Mouse (Mus musculus) limb, embryonic 13.5 days (tissue): ENCODE results near the gene Tmem237. TPM values are rescaled to one million over a fixed set of nuclear protein-coding genes. Genes with fewer than 3 reads are reported as not detected.

Experiments
- ATAC-seq: fragments of 200-750 bp; cut with Nextera tagmentation; 2 replicates; pipeline ENCODE4 v1.8.0; 2017; ENCODE audit warnings: low read depth, moderate number of reproducible peaks, moderate TSS enrichment; ENCODE audit not compliant: low FRiP score
- H3K27ac ChIP-seq: fragments of 300-500 bp; sonication (generic); 2 replicates; pipeline ENCODE4 v1.5.1; 2015; ENCODE audit warnings: inconsistent platforms, mild to moderate bottlenecking, moderate library complexity
- H3K27me3 ChIP-seq: fragments of 300-500 bp; sonication (generic); 2 replicates; pipeline ENCODE4 v1.6.1; 2015; ENCODE audit warnings: mild to moderate bottlenecking, inconsistent platforms
- H3K36me3 ChIP-seq: fragments of 300-500 bp; sonication (generic); 2 replicates; pipeline ENCODE4 v1.6.1; 2015; ENCODE audit warnings: inconsistent platforms, mild to moderate bottlenecking, moderate library complexity
- H3K4me1 ChIP-seq: fragments of 300-500 bp; sonication (generic); 2 replicates; pipeline ENCODE4 v1.6.1; 2015; ENCODE audit warnings: inconsistent platforms
- H3K4me2 ChIP-seq: fragments of 300-500 bp; sonication (generic); replicated peaks from 2 replicates; pipeline ENCODE4 v1.6.1; 2015; ENCODE audit warnings: inconsistent platforms, mild to moderate bottlenecking, moderate library complexity
- H3K4me3 ChIP-seq: fragments of 300-500 bp; sonication (generic); 2 replicates; pipeline ENCODE4 v1.5.1; 2015; ENCODE audit warnings: moderate library complexity, mild to moderate bottlenecking, inconsistent platforms
- H3K9ac ChIP-seq: fragments of 300-500 bp; sonication (generic); 2 replicates; pipeline ENCODE4 v1.6.1; 2015; ENCODE audit warnings: mild to moderate bottlenecking, inconsistent platforms
- H3K9me3 ChIP-seq: fragments of 300-500 bp; sonication (generic); 2 replicates; pipeline ENCODE4 v1.6.1; 2016; ENCODE audit warnings: inconsistent platforms
- WGBS: fragments of 180-500 bp; shearing (Covaris S2); methylation state at CpG from one replicate; pipeline ENCODE4 v1.1.7; 2015; 5-methylcytosine and 5-hydroxymethylcytosine counted together
- polyA plus RNA-seq: library from polyadenylated mRNA; unstranded; fragments of >200 nt; fragmentation: Nextera tagmentation; extraction: Ambion mirVana; gene quantifications from 2 replicates; pipeline ENCODE4 v1.2.1, GENCODE M21; 2015

Tmem237 gene
- polyA plus RNA-seq, 1 experiment from 2014 or later: 32.8 TPM

- Histone ChIP-seq H3K27me3 (no peaks in the 10 kb centered on the region), H3K9ac (no peak overlapping the region), H3K4me2 (no peak overlapping the region), H3K4me3 (no peak overlapping the region), H3K27ac (no peak overlapping the region), H3K36me3 (no peaks in the 10 kb centered on the region), H3K4me1 (no peaks in the 10 kb centered on the region), H3K9me3 (no peaks in the 10 kb centered on the region)
- 24% methylated on average over 3 of the region's 3 CpGs for WGBS
- no peak for ATAC-seq
These were observed 49.3 kb downstream of the Tmem237 start for GRCm38 (mm10) chr1:59070867-59071266.

- H3K4me2 ChIP-seq: no peak overlapping the region
- H3K27me3 ChIP-seq: no peaks in the 10 kb centered on the region
- no peak overlapping the region for H3K4me3 ChIP-seq
- H3K27ac ChIP-seq: no peak overlapping the region
- ATAC-seq: no peak; the same call in 1 of the 2 replicates
- H3K9ac ChIP-seq: no peak overlapping the region
- H3K4me1 ChIP-seq: no peaks in the 10 kb centered on the region
- 11% methylated on average over 3 of the region's 3 CpGs for whole genome bisulfite sequencing
- no peaks in the 10 kb centered on the region for H3K9me3 ChIP-seq
- H3K36me3 ChIP-seq: no peaks in the 10 kb centered on the region
These were observed 52.2 kb downstream of the Tmem237 start for GRCm38 (mm10) chr1:59067976-59068375.

- 64% methylated on average over 3 of the region's 3 CpGs for WGBS
- no peak for ATAC-seq
- no peaks in the 10 kb centered on the region for H3K36me3 ChIP-seq
- no peak overlapping the region for H3K4me2 ChIP-seq
- no peak overlapping the region for H3K4me3 ChIP-seq
- no peaks in the 10 kb centered on the region for H3K9me3 ChIP-seq
- no peaks in the 10 kb centered on the region for H3K4me1 ChIP-seq
- H3K27me3 ChIP-seq: no peaks in the 10 kb centered on the region
- H3K9ac ChIP-seq: no peak overlapping the region
- no peak overlapping the region for H3K27ac ChIP-seq
These were observed 56.5 kb downstream of the Tmem237 start for GRCm38 (mm10) chr1:59063697-59064096.

- ATAC-seq: no peak
- Histone ChIP-seq H3K4me3 (no peak overlapping the region), H3K4me1 (no peaks in the 10 kb centered on the region), H3K27me3 (no peaks in the 10 kb centered on the region), H3K36me3 (no peaks in the 10 kb centered on the region), H3K9ac (no peak overlapping the region), H3K4me2 (no peak overlapping the region), H3K27ac (no peak overlapping the region), H3K9me3 (no peaks in the 10 kb centered on the region)
- WGBS: 78% methylated on average over 2 of the region's 2 CpGs
These were observed 63.3 kb downstream of the Tmem237 start for GRCm38 (mm10) chr1:59056955-59057354.

GRCm38 (mm10) chr1:59051306-59051705, 68.9 kb downstream of the Tmem237 start:
- H3K9ac ChIP-seq: no peak overlapping the region
- H3K9me3 ChIP-seq: no peaks in the 10 kb centered on the region
- no peaks in the 10 kb centered on the region for H3K27me3 ChIP-seq
- no peak overlapping the region for H3K27ac ChIP-seq
- no peak for ATAC-seq
- H3K4me2 ChIP-seq: no peak overlapping the region
- H3K36me3 ChIP-seq: no peaks in the 10 kb centered on the region
- 72% methylated on average over 2 of the region's 2 CpGs for WGBS
- H3K4me1 ChIP-seq: no peaks in the 10 kb centered on the region
- no peak overlapping the region for H3K4me3 ChIP-seq

Other genes starting within 250 kb of the Tmem237 start
- gene Trak2, start 147.0 kb downstream of the Tmem237 start, polyA plus RNA-seq: 11.0 and 11.2 TPM in 2 replicates
- gene Stradb, start 146.9 kb downstream of the Tmem237 start, polyA plus RNA-seq: 27.3 and 29.0 TPM in 2 replicates
- not detected in 2 replicates for gene C2cd6, start 25.5 kb downstream of the Tmem237 start, polyA plus RNA-seq
- gene Mpp4, start 43.0 kb upstream of the Tmem237 start, polyA plus RNA-seq: 0.06 and 0.20 TPM in 2 replicates
- 8.6 and 9.1 TPM in 2 replicates for gene Als2, start 116.8 kb upstream of the Tmem237 start, polyA plus RNA-seq
- 0.15 and 0.43 TPM in 2 replicates for gene Cdk15, start 136.5 kb upstream of the Tmem237 start, polyA plus RNA-seq